Mouse (Mus musculus): ENCODE results near the gene Slc26a9. TPM values are rescaled to one million over a fixed set of nuclear protein-coding genes. Genes with fewer than 3 reads are reported as not detected.

Gene Slc26a9
- polyA plus RNA-seq, 1 experiment, result 0.06 TPM

- peak; percentile 22 to 66 for DNase-seq (ENCODE audit: extremely low spot score in 1 of 2, low spot score in 1 of 2)
Observed at GRCm38 (mm10) chr1:131820887-131821328, 77.1 kb downstream of the Slc26a9 start.

Other genes with a start within 250 kb of the Slc26a9 start
- 42.7 and 48.4 TPM in 2 replicates for gene Srgap2, start 216.7 kb upstream of the Slc26a9 start, polyA plus RNA-seq (2012; rRNA removed)
- 0.90 TPM in 2 replicates for gene Fam72a, start 216.1 kb upstream of the Slc26a9 start, polyA plus RNA-seq (2012; rRNA removed)
- not detected in 2 replicates for gene Avpr1b, start 144.8 kb upstream of the Slc26a9 start, polyA plus RNA-seq (2012; rRNA removed)
- gene Ctse, start 105.7 kb upstream of the Slc26a9 start, polyA plus RNA-seq (2012; rRNA removed), result not detected in 2 replicates
- gene Rab7b, start 55.3 kb upstream of the Slc26a9 start, polyA plus RNA-seq (2012; rRNA removed), result 2.7 and 3.4 TPM in 2 replicates
- 2.3 and 2.5 TPM in 2 replicates for gene Pm20d1, start 53.4 kb downstream of the Slc26a9 start, polyA plus RNA-seq (2012; rRNA removed)
- gene Slc41a1, start 83.5 kb downstream of the Slc26a9 start, polyA plus RNA-seq (2012; rRNA removed), result 37.3 and 39.2 TPM in 2 replicates
- gene Rab29, start 123.2 kb downstream of the Slc26a9 start, polyA plus RNA-seq (2012; rRNA removed), result 10.2 and 10.6 TPM in 2 replicates
- gene Nucks1, start 166.5 kb downstream of the Slc26a9 start, polyA plus RNA-seq (2012; rRNA removed), result 63.2 and 63.8 TPM in 2 replicates
- gene Slc45a3, start 218.9 kb downstream of the Slc26a9 start, polyA plus RNA-seq (2012; rRNA removed), result 1.4 and 2.0 TPM in 2 replicates